Mouse (Mus musculus) cerebellum, adult 9-11 months (tissue): ENCODE data around the gene A730049H05Rik.

Source experiments
- DNase-seq: peaks from one replicate; pipeline ENCODE4 v3.0.0; 2022

The A730049H05Rik gene

DNA sequence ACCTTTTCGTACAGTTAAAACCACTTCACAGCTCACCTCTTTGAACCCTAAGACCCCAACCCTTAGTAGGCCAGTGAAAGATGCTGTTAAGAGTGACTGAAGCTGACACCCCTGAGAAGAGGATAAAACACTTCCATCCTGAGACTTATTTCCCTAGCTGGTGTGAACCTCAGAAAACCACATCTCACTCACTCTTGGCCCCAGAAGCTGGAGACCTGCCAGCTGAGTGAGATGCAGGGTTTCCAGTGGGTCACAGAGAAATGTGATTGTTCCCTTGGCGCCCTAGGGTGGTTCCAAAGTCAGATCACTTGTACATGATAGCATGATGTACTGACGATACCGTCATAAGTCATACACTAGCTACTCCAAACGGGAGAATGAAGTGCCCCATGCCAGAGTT is 66.2 kb downstream of the A730049H05Rik start:
- DNase-seq, result no peak

DNA sequence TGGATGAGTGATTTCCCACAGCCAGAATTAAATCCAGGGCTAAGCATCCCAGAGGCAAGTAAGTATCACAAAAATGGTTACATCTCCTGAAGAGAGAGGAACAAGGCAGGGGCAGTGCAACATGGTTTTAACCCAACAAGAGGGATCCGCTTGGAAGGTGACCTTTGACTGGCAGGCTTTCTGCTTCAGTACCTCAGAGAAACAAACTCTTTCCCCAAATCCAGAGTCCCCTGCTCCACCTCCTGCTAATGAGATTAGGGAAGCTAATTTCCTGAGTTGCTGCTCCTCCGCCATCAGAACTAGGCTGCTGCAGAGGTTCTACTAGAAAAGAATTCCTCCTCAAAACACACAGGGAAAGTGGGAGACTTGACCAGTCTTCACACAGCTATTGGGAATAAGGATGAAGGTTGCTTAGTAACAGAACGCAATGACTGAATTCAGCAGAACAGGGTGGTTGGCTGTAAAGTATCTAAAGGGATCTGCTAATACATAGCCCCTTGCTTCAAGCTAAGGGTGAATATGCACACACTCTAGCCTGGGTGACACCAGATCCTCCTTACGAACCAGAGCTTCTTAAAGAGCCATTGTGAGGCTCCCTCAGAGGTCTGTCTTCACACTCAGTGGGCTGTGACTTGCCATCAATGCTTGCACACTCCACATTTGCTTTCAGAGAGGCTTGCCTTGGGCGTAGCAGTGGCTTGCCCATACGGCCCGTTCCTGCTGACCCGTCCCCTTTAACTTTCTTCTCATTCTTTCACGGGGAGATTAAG is 67.0 kb downstream of the A730049H05Rik start:
- no peak for DNase-seq

DNA sequence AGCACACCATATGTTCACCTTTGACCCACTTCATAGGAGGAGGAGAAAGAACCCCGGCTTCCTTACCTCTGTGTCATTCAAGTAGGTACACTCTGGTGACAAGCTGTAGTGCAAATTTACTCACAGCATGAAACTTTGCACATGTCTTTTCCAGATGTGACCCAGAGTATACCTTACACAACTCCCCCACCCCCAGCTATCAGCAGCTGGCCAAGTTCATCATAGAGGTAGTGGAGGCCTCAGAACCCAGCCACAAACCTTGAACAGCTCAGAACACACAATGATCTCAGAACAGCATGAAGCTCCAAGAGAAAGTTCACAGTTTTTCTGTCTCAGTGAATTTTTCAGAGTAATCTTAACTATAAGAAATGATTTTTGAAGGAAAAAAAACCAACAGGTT is 75.3 kb downstream of the A730049H05Rik start:
- DNase-seq, result no peak
